ENCODE assay signal across 34 mouse cellular contexts in the genomic region with DNA sequence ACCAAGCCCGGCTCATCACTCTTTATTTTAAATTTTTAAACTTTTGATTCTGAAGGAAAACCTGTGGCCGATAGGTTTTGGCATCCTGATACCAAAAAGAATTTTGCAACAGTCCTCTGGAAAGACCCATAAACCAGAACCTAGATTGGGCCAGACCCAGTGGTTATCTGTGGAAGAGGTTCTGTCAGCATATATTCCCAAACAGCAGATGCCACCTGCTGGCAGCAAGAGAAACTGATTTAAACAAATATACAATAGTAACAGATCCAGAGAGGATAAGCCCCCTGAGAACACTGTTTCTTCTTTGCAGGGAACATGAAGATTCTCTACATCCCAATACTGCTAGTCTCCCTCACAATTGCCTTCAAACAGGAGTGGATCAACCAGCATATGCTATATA. TPM values are rescaled to one million over a fixed set of nuclear protein-coding genes. Genes with fewer than 3 reads are reported as not detected.
DNase-seq lines count a peak whose midpoint lies in the region; ATAC-seq and TF ChIP-seq lines count a peak whose summit lies in the region.
"Had no signal": no experiment of that assay in that cellular context is flagged by ENCODE, and none has a peak within 500 bp of the region (broad histone marks: within the 10 kb centered on the region; RNA-seq: fewer than 3 reads in every experiment).

No protein-coding gene starts in this region.

- 91% methylated on average over 2 of the region's 2 CpGs for WGBS in kidney, postnatal 0 days
- 86% methylated on average over 2 of the region's 2 CpGs for WGBS in kidney, embryonic 14.5 days
- 91% methylated on average over 2 of the region's 2 CpGs for WGBS in hindbrain, embryonic 12.5 days
- WGBS in forebrain, embryonic 16.5 days, result 94% methylated on average over 2 of the region's 2 CpGs

- in situ Hi-C loops in CH12.LX (cut with MboI; ENCODE audit: low pct_ligation_motif_present, low pct_unique_long_range_greater_than_20kb, low sequenced_read_pairs), result no loop called here
- in situ Hi-C loops in Patski (cut with MboI; ENCODE audit: low pct_unique_long_range_greater_than_20kb), result no loop called here

- POLR2A ChIA-PET in Patski (lab: Charles Lee), result no interaction called here

- dilution Hi-C loops in CH12.LX (cut with MboI; ENCODE audit: extremely low pct_ligation_motif_present, extremely low pct_unique_long_range_greater_than_20kb, low sequenced_read_pairs), result no loop called here

- H3K4me3 ChIP-seq in kidney, postnatal 0 days (replicated peaks; ENCODE audit: low read depth, low read length), result no peak overlapping the region
- no peak overlapping the region for H3K4me3 ChIP-seq in kidney, embryonic 14.5 days (ENCODE audit: low read length)
- no peak overlapping the region for H3K4me3 ChIP-seq in CH12.LX (replicated peaks in 1 of 3; ENCODE audit: low read depth in 2 of 3, low read length in 2 of 3, poor library complexity in 1 of 3)
- no peak overlapping the region for H3K4me3 ChIP-seq in hindbrain, embryonic 12.5 days
- H3K4me3 ChIP-seq in forebrain, embryonic 16.5 days (replicated peaks; ENCODE audit: low read length), result no peak overlapping the region
- H3K4me3 ChIP-seq: embryonic facial prominence, embryonic 15.5 days; erythroblast, embryonic 14.5 days; forebrain, embryonic 10.5 days; forebrain, embryonic 15.5 days; hindbrain, embryonic 13.5 days had no signal

- no peaks in the 10 kb centered on the region for H3K4me1 ChIP-seq in kidney, postnatal 0 days (replicated peaks; ENCODE audit: insufficient read depth, low read length)
- H3K4me1 ChIP-seq in kidney, embryonic 14.5 days (ENCODE audit: control insufficient read depth, insufficient read depth, low read length), result no peaks in the 10 kb centered on the region
- no peaks in the 10 kb centered on the region for H3K4me1 ChIP-seq in CH12.LX (ENCODE audit: control insufficient read depth in 1 of 2, insufficient read depth in 2 of 2)
- H3K4me1 ChIP-seq in hindbrain, embryonic 12.5 days, result no peaks in the 10 kb centered on the region
- H3K4me1 ChIP-seq in forebrain, embryonic 16.5 days (replicated peaks; ENCODE audit: control insufficient read depth, insufficient read depth, low read length), result no peaks in the 10 kb centered on the region
- H3K4me1 ChIP-seq: embryonic facial prominence, embryonic 15.5 days; forebrain, embryonic 10.5 days; forebrain, embryonic 15.5 days; hindbrain, embryonic 13.5 days had no signal

- CTCF ChIA-PET in Patski (lab: Charles Lee), result no interaction called here

- TF ChIP-seq RAD21 in CH12.LX (IDR thresholded peaks at IDR 0.05; ENCODE audit: low read depth, low read length), result peak; percentile 1

- H3K27ac ChIP-seq in kidney, postnatal 0 days, result no peak overlapping the region
- no peak overlapping the region for H3K27ac ChIP-seq in kidney, embryonic 14.5 days (ENCODE audit: low read depth, low read length)
- no peak overlapping the region for H3K27ac ChIP-seq in CH12.LX (ENCODE audit: insufficient read depth, low read depth)
- H3K27ac ChIP-seq in hindbrain, embryonic 12.5 days, result no peak overlapping the region
- H3K27ac ChIP-seq in forebrain, embryonic 16.5 days (ENCODE audit: low read length), result no peak overlapping the region
- H3K27ac ChIP-seq: embryonic facial prominence, embryonic 15.5 days; forebrain, embryonic 10.5 days; forebrain, embryonic 15.5 days; hindbrain, embryonic 13.5 days; hindbrain, postnatal 0 days had no signal

- peak; percentile 42 for TF ChIP-seq CTCF in kidney, postnatal 0 days (IDR thresholded peaks at IDR 0.05; ENCODE audit: low read depth)
- peak in 1 of 2 experiments; percentile 20; a peak in 2 of 4 replicates for TF ChIP-seq CTCF in CH12.LX (conservative IDR thresholded peaks at IDR 0.05 in 1 of 2, IDR thresholded peaks at IDR 0.05 in 1 of 2; ENCODE audit: low read depth in 2 of 2, low read length in 2 of 2)
- peak; percentile 32 for TF ChIP-seq CTCF in Patski (IDR thresholded peaks at IDR 0.05)

- no peaks in the 10 kb centered on the region for H3K27me3 ChIP-seq in kidney, postnatal 0 days (ENCODE audit: insufficient read depth, low read length)
- no peaks in the 10 kb centered on the region for H3K27me3 ChIP-seq in kidney, embryonic 14.5 days (ENCODE audit: control insufficient read depth, insufficient read depth, low read length)
- H3K27me3 ChIP-seq in CH12.LX (replicated peaks) (no peaks in the 10 kb centered on the region), Patski (no peaks in the 10 kb centered on the region)
- H3K27me3 ChIP-seq in hindbrain, embryonic 12.5 days, result no peaks in the 10 kb centered on the region
- H3K27me3 ChIP-seq in forebrain, embryonic 16.5 days (replicated peaks; ENCODE audit: control insufficient read depth, insufficient read depth, low read length), result no peaks in the 10 kb centered on the region
- H3K27me3 ChIP-seq: embryonic facial prominence, embryonic 15.5 days; forebrain, embryonic 15.5 days; hindbrain, embryonic 13.5 days had no signal

- no peak overlapping the region for H3K4me2 ChIP-seq in kidney, postnatal 0 days (ENCODE audit: low read length)
- H3K4me2 ChIP-seq in kidney, embryonic 14.5 days (replicated peaks; ENCODE audit: low read depth, low read length), result no peak overlapping the region
- no peak overlapping the region for H3K4me2 ChIP-seq in CH12.LX (ENCODE audit: insufficient read depth, low read depth, poor library complexity, severe bottlenecking)
- H3K4me2 ChIP-seq in hindbrain, embryonic 12.5 days (replicated peaks), result no peak overlapping the region
- H3K4me2 ChIP-seq in forebrain, embryonic 16.5 days (ENCODE audit: low read length), result no peak overlapping the region
- H3K4me2 ChIP-seq: embryonic facial prominence, embryonic 15.5 days; forebrain, embryonic 15.5 days; hindbrain, embryonic 13.5 days had no signal

- no peak overlapping the region for H3K9ac ChIP-seq in kidney, postnatal 0 days (ENCODE audit: low read depth, low read length)
- no peak overlapping the region for H3K9ac ChIP-seq in kidney, embryonic 14.5 days (ENCODE audit: low read depth, low read length)
- H3K9ac ChIP-seq in CH12.LX (ENCODE audit: insufficient read depth, low read depth), result no peak overlapping the region
- H3K9ac ChIP-seq in hindbrain, embryonic 12.5 days, result no peak overlapping the region
- no peak overlapping the region for H3K9ac ChIP-seq in forebrain, embryonic 16.5 days (replicated peaks; ENCODE audit: low read depth, low read length)
- H3K9ac ChIP-seq: embryonic facial prominence, embryonic 15.5 days; forebrain, embryonic 15.5 days; hindbrain, embryonic 13.5 days had no signal

- H3K36me3 ChIP-seq in kidney, postnatal 0 days (ENCODE audit: insufficient read depth, low read length), result no peaks in the 10 kb centered on the region
- H3K36me3 ChIP-seq in kidney, embryonic 14.5 days (ENCODE audit: control insufficient read depth, insufficient read depth, low read length), result no peaks in the 10 kb centered on the region
- H3K36me3 ChIP-seq in CH12.LX (replicated peaks in 1 of 2; ENCODE audit: control insufficient read depth in 1 of 2, insufficient read depth in 1 of 2, low read length in 1 of 2), result no peaks in the 10 kb centered on the region
- H3K36me3 ChIP-seq in hindbrain, embryonic 12.5 days, result no peaks in the 10 kb centered on the region
- H3K36me3 ChIP-seq in forebrain, embryonic 16.5 days (ENCODE audit: control insufficient read depth, insufficient read depth), result no peaks in the 10 kb centered on the region
- H3K36me3 ChIP-seq: embryonic facial prominence, embryonic 15.5 days; forebrain, embryonic 10.5 days; forebrain, embryonic 15.5 days; hindbrain, embryonic 13.5 days had no signal

- no peaks in the 10 kb centered on the region for H3K79me2 ChIP-seq in CH12.LX (replicated peaks; ENCODE audit: control insufficient read depth, extremely low read depth, insufficient read depth, poor library complexity, severe bottlenecking)

- H3K9me3 ChIP-seq in kidney, postnatal 0 days (replicated peaks; ENCODE audit: low read length), result no peaks in the 10 kb centered on the region
- no peaks in the 10 kb centered on the region for H3K9me3 ChIP-seq in kidney, embryonic 14.5 days (ENCODE audit: control insufficient read depth, low read length)
- no peaks in the 10 kb centered on the region for H3K9me3 ChIP-seq in CH12.LX (replicated peaks; ENCODE audit: low read length)
- H3K9me3 ChIP-seq in hindbrain, embryonic 12.5 days (replicated peaks), result no peaks in the 10 kb centered on the region
- H3K9me3 ChIP-seq in forebrain, embryonic 16.5 days (ENCODE audit: control insufficient read depth, low read length), result no peaks in the 10 kb centered on the region
- H3K9me3 ChIP-seq: embryonic facial prominence, embryonic 15.5 days; forebrain, embryonic 15.5 days; hindbrain, embryonic 13.5 days had no signal

- no peak for TF ChIP-seq EP300 in CH12.LX (IDR thresholded peaks at IDR 0.05; ENCODE audit: low read length)

- TF ChIP-seq POLR2A in CH12.LX (IDR thresholded peaks at IDR 0.05; ENCODE audit: low read depth, low read length), result no peak

- DNase-seq in kidney, postnatal 0 days (ENCODE audit: low spot score), result peak; percentile 3
- DNase-seq in 416B (ENCODE audit: low read depth) (peak; percentile 26), CH12.LX (ENCODE audit: extremely low read depth) (no peak), Patski (ENCODE audit: low read depth, low spot score) (no peak)
- DNase-seq in adrenal gland, adult 8-10 months, result no peak
- DNase-seq: adrenal gland, adult 2 months; B cell, adult 2 months; cerebellum, adult 11 months; cerebellum, adult 8-10 months; cerebellum, postnatal 14 days; embryo, embryonic 11 days; gastrocnemius, postnatal 10 days; heart, postnatal 10 days; heart, postnatal 4 days had no signal

- ATAC-seq in kidney, postnatal 0 days (replicated peaks; ENCODE audit: low FRiP score, low read depth), result no peak
- no peak for ATAC-seq in kidney, embryonic 14.5 days (ENCODE audit: low FRiP score, low TSS enrichment)
- no peak for ATAC-seq in Patski
- no peak for ATAC-seq in hindbrain, embryonic 12.5 days (ENCODE audit: low FRiP score)
- no peak for ATAC-seq in forebrain, embryonic 16.5 days
- ATAC-seq: CD4-positive, CD25-positive, alpha-beta regulatory T cell, adult 4 months; forebrain, embryonic 15.5 days; hindbrain, postnatal 0 days had no signal

RNA-seq across cellular contexts. Expression of gene Gm10436, which starts 20.9 kb away (rescaled TPM):
- 0.08 and 0.13 TPM in 2 replicates for polyA plus RNA-seq in kidney, postnatal 0 days (2015; fragmentation: Nextera tagmentation; extraction: Ambion mirVana)
- 0.21 TPM in 1 of 2 replicates, not detected in the other for polyA plus RNA-seq in kidney, embryonic 14.5 days (2014; fragmentation: Nextera tagmentation; extraction: Ambion mirVana)
- total RNA-seq in CH12.LX (2012; rRNA removed) (not detected in 2 replicates), CH12.LX (2014; rRNA removed) (not detected in 2 replicates)
- polyA plus RNA-seq in CH12.LX (2012; ENCODE audit: insufficient read length, low read depth) (not detected in 2 replicates), Patski (2021) (not detected)
- not detected in 2 replicates for polyA plus RNA-seq in hindbrain, embryonic 12.5 days (2016; fragmentation: Nextera tagmentation; extraction: Ambion mirVana)
- total RNA-seq in adrenal gland, adult 8-10 months (2022), result not detected
- polyA plus RNA-seq in forebrain, embryonic 16.5 days (2015; fragmentation: Nextera tagmentation; extraction: Ambion mirVana), result not detected in 2 replicates
- total RNA-seq: adrenal gland, adult 2 months; adrenal gland, postnatal 36 days; common myeloid progenitor, adult 5-6 weeks; ES-E14; gastrocnemius, postnatal 10 days; gastrocnemius, postnatal 4 days; heart, adult 8-10 months; heart, postnatal 10 days; heart, postnatal 4 days; hindbrain, postnatal 0 days had no signal
- polyA plus RNA-seq: adrenal gland, adult 2 months; brain, embryonic 14.5 days; CD4-positive, CD25-positive, alpha-beta regulatory T cell, adult 4 months; embryonic facial prominence, embryonic 11.5 days; erythroblast, embryonic 14.5 days; forebrain, embryonic 10.5 days; forebrain, embryonic 15.5 days; frontal cortex, adult 2 months; heart, embryonic 14.5 days; hindbrain, embryonic 13.5 days; hindbrain, postnatal 0 days; intestine, embryonic 14.5 days had no signal

RNA-seq across cellular contexts. Expression of gene Gm8332, which starts 47.0 kb away (rescaled TPM):
- polyA plus RNA-seq in kidney, postnatal 0 days (2015; fragmentation: Nextera tagmentation; extraction: Ambion mirVana), result not detected in 2 replicates
- not detected in 2 replicates for polyA plus RNA-seq in kidney, embryonic 14.5 days (2014; fragmentation: Nextera tagmentation; extraction: Ambion mirVana)
- not detected in 2 replicates for total RNA-seq in CH12.LX (2012; rRNA removed)
- total RNA-seq in CH12.LX (2014; rRNA removed), result not detected in 2 replicates
- polyA plus RNA-seq in CH12.LX (2012; ENCODE audit: insufficient read length, low read depth), result not detected in 2 replicates
- polyA plus RNA-seq in Patski (2021), result 14.2 TPM
- polyA plus RNA-seq in hindbrain, embryonic 12.5 days (2016; fragmentation: Nextera tagmentation; extraction: Ambion mirVana), result not detected in 2 replicates
- total RNA-seq in adrenal gland, adult 8-10 months (2022), result not detected
- polyA plus RNA-seq in forebrain, embryonic 16.5 days (2015; fragmentation: Nextera tagmentation; extraction: Ambion mirVana), result not detected in 2 replicates
- total RNA-seq: adrenal gland, adult 2 months; adrenal gland, postnatal 36 days; common myeloid progenitor, adult 5-6 weeks; gastrocnemius, postnatal 10 days; gastrocnemius, postnatal 4 days; heart, adult 8-10 months; heart, postnatal 10 days; heart, postnatal 4 days; hindbrain, postnatal 0 days had no signal
- polyA plus RNA-seq: adrenal gland, adult 2 months; brain, embryonic 14.5 days; CD4-positive, CD25-positive, alpha-beta regulatory T cell, adult 4 months; embryonic facial prominence, embryonic 11.5 days; embryonic facial prominence, embryonic 15.5 days; erythroblast, embryonic 14.5 days; forebrain, embryonic 10.5 days; forebrain, embryonic 15.5 days; frontal cortex, adult 2 months; heart, embryonic 14.5 days; hindbrain, embryonic 13.5 days; hindbrain, postnatal 0 days; intestine, embryonic 14.5 days had no signal

Comparison
In these comparisons a context has a peak if more than half of its experiments do, and no peak if none do; other contexts are left out.
1. DNase-seq: peak in kidney, postnatal 0 days (single experiment) and 416B (single experiment); none in CH12.LX (single experiment), Patski (single experiment) and adrenal gland, adult 8-10 months (single experiment).
2. RNA of gene Gm8332, which starts 47.0 kb away (polyA plus RNA-seq): 14.2 TPM in Patski (single experiment); not detected in kidney, postnatal 0 days, not detected in kidney, embryonic 14.5 days, not detected in CH12.LX, not detected in hindbrain, embryonic 12.5 days and not detected in forebrain, embryonic 16.5 days; every median in the first group is over 10 times any median in the second.